8 mouse cellular contexts compared by ENCODE assay signal in genomic region chr7:105602860-105603623, GRCm38 (mm10). TPM values are rescaled to one million over a fixed set of nuclear protein-coding genes. Genes with fewer than 3 reads are reported as not detected.
A peak's percentile ranks its signal among the peaks of the same experiment; 100 is the strongest.
DNase-seq lines count a peak whose midpoint lies in the region; ATAC-seq and TF ChIP-seq lines count a peak whose summit lies in the region.

No protein-coding gene starts in this region.

- no peak overlapping the region for H3K4me3 ChIP-seq in ES-E14 (ENCODE audit: insufficient read depth in 1 of 2, low read depth in 1 of 2, low read length in 2 of 2, poor library complexity in 1 of 2, severe bottlenecking in 1 of 2)
- H3K4me3 ChIP-seq in forebrain, embryonic 13.5 days, result no peak overlapping the region
- no peak overlapping the region for H3K4me3 ChIP-seq in lung, adult 2 months (replicated peaks; ENCODE audit: extremely low read depth, low read depth, low read length)

- intact Hi-C loops in heart, postnatal 36 days (cut with DNase I), result loop anchor here (2.0 kb wide), 1 partner anchor 48 kb away; the partner anchor contains the start of gene Smpd1

- peaks cover 0 to 2% of the 10 kb centered on the region in 2 experiments; a peak in 1 of 4 replicates for H3K4me1 ChIP-seq in ES-E14 (ENCODE audit: control insufficient read depth in 2 of 2, insufficient read depth in 2 of 2, low read length in 2 of 2, poor library complexity in 1 of 2)
- no peaks in the 10 kb centered on the region for H3K4me1 ChIP-seq in forebrain, embryonic 13.5 days
- 0 out of 2 replicates have a peak, but pooled peaks cover 2% of the 10 kb centered on the region for H3K4me1 ChIP-seq in lung, adult 2 months (ENCODE audit: control insufficient read depth, insufficient read depth, low read length)

- peak; percentile 86 for TF ChIP-seq CTCF in lung, adult 2 months (IDR thresholded peaks at IDR 0.05; ENCODE audit: insufficient read depth, low read length)

- in situ Hi-C loops in ES-E14 (cut with MboI; ENCODE audit: low sequenced_read_pairs in 2 of 2, unreplicated experiment in 2 of 2), result no loop called here

- TF ChIP-seq POLR2A in lung, adult 2 months (IDR thresholded peaks at IDR 0.05; ENCODE audit: borderline replicate concordance, extremely low read depth, low read depth, low read length), result no peak

- no peak overlapping the region for H3K4me2 ChIP-seq in forebrain, embryonic 13.5 days

- H3K9me3 ChIP-seq in ES-E14 (ENCODE audit: control insufficient read depth, insufficient read depth, low read depth, low read length), result no peaks in the 10 kb centered on the region
- H3K9me3 ChIP-seq in forebrain, embryonic 13.5 days (replicated peaks), result 0 out of 2 replicates have a peak, but pooled peaks cover 5% of the 10 kb centered on the region

- no peak overlapping the region for H3K27ac ChIP-seq in ES-E14 (ENCODE audit: insufficient read depth, low read depth, low read length, poor library complexity, severe bottlenecking)
- H3K27ac ChIP-seq in forebrain, embryonic 13.5 days, result no peak overlapping the region

- 32% methylated on average over 9 of the region's 9 CpGs for WGBS in forebrain, embryonic 13.5 days
- WGBS in large intestine, adult 2 months, result 37% methylated on average over 9 of the region's 9 CpGs
- 31% methylated on average over 9 of the region's 9 CpGs for WGBS in lung, adult 2 months

- no peaks in the 10 kb centered on the region for H3K36me3 ChIP-seq in ES-E14 (ENCODE audit: control insufficient read depth, insufficient read depth, low read length, poor library complexity, severe bottlenecking)
- no peaks in the 10 kb centered on the region for H3K36me3 ChIP-seq in forebrain, embryonic 13.5 days (ENCODE audit: poor library complexity, severe bottlenecking)

- no peak overlapping the region for H3K9ac ChIP-seq in ES-E14 (ENCODE audit: insufficient read depth, low read depth, low read length, poor library complexity, severe bottlenecking)
- H3K9ac ChIP-seq in forebrain, embryonic 13.5 days, result no peak overlapping the region

- peak; percentile 70 for ATAC-seq in forebrain, embryonic 13.5 days

- DNase-seq in ES-E14 (ENCODE audit: low read depth, low spot score), result peak; percentile 65
- DNase-seq in c-Kit-positive CD71-positive TER-119-negative erythroid progenitor cells, embryonic 14.5 days (ENCODE audit: low read depth), result peak; percentile 23
- DNase-seq in heart, postnatal 36 days, result peak; percentile 74 to 78
- DNase-seq in large intestine, adult 2 months (ENCODE audit: low read depth, low spot score), result peak; percentile 13
- peak; percentile 76 for DNase-seq in lung, adult 2 months
- peak; percentile 23 for DNase-seq in ovary, adult 18-20 months (ENCODE audit: low spot score)
- peak; percentile 43 for DNase-seq in thymus, postnatal 25 days

- H3K27me3 ChIP-seq in forebrain, embryonic 13.5 days, result no peaks in the 10 kb centered on the region

TF ChIP-seq in ES-E14, 5 proteins besides CTCF, POLR2A, EP300 and RAD21:
- TF ChIP-seq ZC3H11A (IDR thresholded peaks at IDR 0.05; ENCODE audit: borderline replicate concordance, low read depth, low read length), result no peak
- TF ChIP-seq ZNF384 (IDR thresholded peaks at IDR 0.05; ENCODE audit: low read depth, low read length), result no peak
- TF ChIP-seq HCFC1 (IDR thresholded peaks at IDR 0.05; ENCODE audit: borderline replicate concordance, insufficient read depth, low read length), result no peak
- TF ChIP-seq CHD2 (IDR thresholded peaks at IDR 0.05; ENCODE audit: low read depth, low read length), result no peak
- no peak for TF ChIP-seq MAFK (IDR thresholded peaks at IDR 0.05; ENCODE audit: insufficient read depth, low read depth, low read length)
TF ChIP-seq in ES-E14: peak in this region for 0.

RNA-seq across cellular contexts. Expression of gene Hpx, which starts 3.1 kb away (rescaled TPM):
- total RNA-seq in ES-E14 (2012; rRNA removed), result 0.58 and 0.71 TPM in 2 replicates
- 0.26 TPM in 1 of 2 replicates, not detected in the other for polyA plus RNA-seq in forebrain, embryonic 13.5 days (2015; fragmentation: Nextera tagmentation; extraction: Ambion mirVana)
- not detected for total RNA-seq in heart, postnatal 36 days (2021)
- polyA plus RNA-seq in large intestine, adult 2 months (2012; rRNA removed), result 0.40 and 0.49 TPM in 2 replicates
- 2.6 and 3.8 TPM in 2 replicates for polyA plus RNA-seq in lung, adult 2 months (2012; rRNA removed)

RNA-seq across cellular contexts. Expression of gene Apbb1, which starts 21.6 kb away (rescaled TPM):
- total RNA-seq in ES-E14 (2012; rRNA removed), result 14.2 and 19.9 TPM in 2 replicates
- 186 and 199 TPM in 2 replicates for polyA plus RNA-seq in forebrain, embryonic 13.5 days (2015; fragmentation: Nextera tagmentation; extraction: Ambion mirVana)
- total RNA-seq in heart, postnatal 36 days (2021), result 100 to 1,000 TPM; 116 TPM
- 12.1 and 15.8 TPM in 2 replicates for polyA plus RNA-seq in large intestine, adult 2 months (2012; rRNA removed)
- 185 and 193 TPM in 2 replicates for polyA plus RNA-seq in lung, adult 2 months (2012; rRNA removed)

RNA-seq across cellular contexts. Expression of gene Trim3, which starts 30.3 kb away (rescaled TPM):
- 28.5 and 29.5 TPM in 2 replicates for total RNA-seq in ES-E14 (2012; rRNA removed)
- polyA plus RNA-seq in forebrain, embryonic 13.5 days (2015; fragmentation: Nextera tagmentation; extraction: Ambion mirVana), result 45.0 and 51.6 TPM in 2 replicates
- 10 to 100 TPM; 22.9 to 23.0 TPM for total RNA-seq in heart, postnatal 36 days (2021)
- 11.5 and 18.2 TPM in 2 replicates for polyA plus RNA-seq in large intestine, adult 2 months (2012; rRNA removed)
- polyA plus RNA-seq in lung, adult 2 months (2012; rRNA removed), result 163 TPM in 2 replicates

RNA-seq across cellular contexts. Expression of gene Timm10b, which starts 36.8 kb away (rescaled TPM):
- 75.4 and 85.5 TPM in 2 replicates for total RNA-seq in ES-E14 (2012; rRNA removed)
- polyA plus RNA-seq in forebrain, embryonic 13.5 days (2015; fragmentation: Nextera tagmentation; extraction: Ambion mirVana), result 154 and 163 TPM in 2 replicates
- total RNA-seq in heart, postnatal 36 days (2021), result 10 to 100 TPM; 84.2 to 85.0 TPM
- polyA plus RNA-seq in large intestine, adult 2 months (2012; rRNA removed), result 122 and 132 TPM in 2 replicates
- 95.7 and 110 TPM in 2 replicates for polyA plus RNA-seq in lung, adult 2 months (2012; rRNA removed)

RNA-seq across cellular contexts. Expression of gene Arfip2, which starts 37.2 kb away (rescaled TPM):
- 46.5 and 62.9 TPM in 2 replicates for total RNA-seq in ES-E14 (2012; rRNA removed)
- 76.1 and 76.4 TPM in 2 replicates for polyA plus RNA-seq in forebrain, embryonic 13.5 days (2015; fragmentation: Nextera tagmentation; extraction: Ambion mirVana)
- total RNA-seq in heart, postnatal 36 days (2021), result 10 to 100 TPM; 13.4 TPM
- 50.9 and 58.5 TPM in 2 replicates for polyA plus RNA-seq in large intestine, adult 2 months (2012; rRNA removed)
- 63.9 and 71.2 TPM in 2 replicates for polyA plus RNA-seq in lung, adult 2 months (2012; rRNA removed)

Comparison
In these comparisons a context has a peak if more than half of its experiments do, and no peak if none do; other contexts are left out.
1. DNase-seq: peak in every context shown above with its lines; median percentile 76 in heart, postnatal 36 days; 76 in lung, adult 2 months; 65 in ES-E14; 43 in thymus, postnatal 25 days; 23 in c-Kit-positive CD71-positive TER-119-negative erythroid progenitor cells, embryonic 14.5 days; 23 in ovary, adult 18-20 months; 13 in large intestine, adult 2 months.
2. RNA of gene Apbb1, which starts 21.6 kb away (polyA plus RNA-seq): 185 to 193 TPM in lung, adult 2 months and 186 to 199 TPM in forebrain, embryonic 13.5 days; 12.1 to 15.8 TPM in large intestine, adult 2 months; every median in the first group is over 10 times any median in the second.